Mouse (Mus musculus): ENCODE measurements around the gene Dusp1. TPM values are rescaled to one million over a fixed set of nuclear protein-coding genes. Genes with fewer than 3 reads are reported as not detected.
A peak's percentile ranks its signal among the peaks of the same experiment; 100 is the strongest.

The Dusp1 gene
- polyA plus RNA-seq, 1 experiment from 2014 or later = 35.7 TPM

GRCm38 (mm10) chr17:26484626-26485421 is 77.1 kb downstream of the Dusp1 start:
- Histone ChIP-seq H3K9ac (ENCODE audit: low read length) (no peak overlapping the region), H3K4me1 (ENCODE audit: control insufficient read depth, insufficient read depth, low read length) (peaks cover 31% of the 10 kb centered on the region), H3K27ac (ENCODE audit: low read length) (no peak overlapping the region), H3K36me3 (ENCODE audit: control insufficient read depth, insufficient read depth) (no peaks in the 10 kb centered on the region), H3K9me3 (replicated peaks; ENCODE audit: control insufficient read depth, low read length) (no peaks in the 10 kb centered on the region), H3K4me2 (ENCODE audit: low read depth, low read length) (no peak overlapping the region), H3K27me3 (ENCODE audit: control insufficient read depth, insufficient read depth, low read length) (no peaks in the 10 kb centered on the region), H3K4me3 (ENCODE audit: low read length) (no peak overlapping the region)
- ATAC-seq (replicated peaks; ENCODE audit: extremely low read depth, insufficient read depth, low FRiP score) = no peak
- WGBS = 86% methylated on average over 14 of the region's 14 CpGs

GRCm38 (mm10) chr17:26480956-26481355 is 81.0 kb downstream of the Dusp1 start:
- Histone ChIP-seq H3K27me3 (ENCODE audit: control insufficient read depth, insufficient read depth, low read length) (no peaks in the 10 kb centered on the region), H3K4me1 (ENCODE audit: control insufficient read depth, insufficient read depth, low read length) (peaks cover 17% of the 10 kb centered on the region), H3K9ac (ENCODE audit: low read length) (no peak overlapping the region), H3K9me3 (replicated peaks; ENCODE audit: control insufficient read depth, low read length) (no peaks in the 10 kb centered on the region), H3K4me3 (ENCODE audit: low read length) (no peak overlapping the region), H3K4me2 (ENCODE audit: low read depth, low read length) (no peak overlapping the region), H3K36me3 (ENCODE audit: control insufficient read depth, insufficient read depth) (no peaks in the 10 kb centered on the region), H3K27ac (ENCODE audit: low read length) (no peak overlapping the region)
- WGBS = 87% methylated on average over 4 of the region's 4 CpGs
- ATAC-seq (replicated peaks; ENCODE audit: extremely low read depth, insufficient read depth, low FRiP score) = no peak

GRCm38 (mm10) chr17:26479619-26480018 is 82.3 kb downstream of the Dusp1 start:
- no peaks in the 10 kb centered on the region for H3K36me3 ChIP-seq (ENCODE audit: control insufficient read depth, insufficient read depth)
- H3K9me3 ChIP-seq (replicated peaks; ENCODE audit: control insufficient read depth, low read length) = no peaks in the 10 kb centered on the region
- H3K4me3 ChIP-seq (ENCODE audit: low read length) = no peak overlapping the region
- H3K9ac ChIP-seq (ENCODE audit: low read length) = no peak overlapping the region
- H3K4me2 ChIP-seq (ENCODE audit: low read depth, low read length) = no peak overlapping the region
- no peaks in the 10 kb centered on the region for H3K27me3 ChIP-seq (ENCODE audit: control insufficient read depth, insufficient read depth, low read length)
- no peak overlapping the region for H3K27ac ChIP-seq (ENCODE audit: low read length)
- ATAC-seq (replicated peaks; ENCODE audit: extremely low read depth, insufficient read depth, low FRiP score) = no peak
- H3K4me1 ChIP-seq (ENCODE audit: control insufficient read depth, insufficient read depth, low read length) = peaks cover 17% of the 10 kb centered on the region
- WGBS = 72% methylated on average over 6 of the region's 6 CpGs

GRCm38 (mm10) chr17:26478672-26479071 is 83.3 kb downstream of the Dusp1 start:
- ATAC-seq (replicated peaks; ENCODE audit: extremely low read depth, insufficient read depth, low FRiP score) = peak; percentile 1; the same call in 1 of the 2 replicates

GRCm38 (mm10) chr17:26476871-26477270 is 85.1 kb downstream of the Dusp1 start:
- Histone ChIP-seq H3K36me3 (ENCODE audit: control insufficient read depth, insufficient read depth) (no peaks in the 10 kb centered on the region), H3K4me3 (ENCODE audit: low read length) (no peak overlapping the region), H3K4me2 (ENCODE audit: low read depth, low read length) (no peak overlapping the region), H3K9me3 (replicated peaks; ENCODE audit: control insufficient read depth, low read length) (no peaks in the 10 kb centered on the region), H3K27me3 (ENCODE audit: control insufficient read depth, insufficient read depth, low read length) (no peaks in the 10 kb centered on the region), H3K4me1 (ENCODE audit: control insufficient read depth, insufficient read depth, low read length) (peaks cover 17% of the 10 kb centered on the region), H3K9ac (ENCODE audit: low read length) (no peak overlapping the region), H3K27ac (ENCODE audit: low read length) (no peak overlapping the region)
- WGBS = 34% methylated on average over 6 of the region's 6 CpGs
- no peak for ATAC-seq (replicated peaks; ENCODE audit: extremely low read depth, insufficient read depth, low FRiP score)

More at GRCm38 (mm10) chr17:26478672-26479071, 83.3 kb downstream of the Dusp1 start:
- Histone ChIP-seq H3K9me3 (replicated peaks; ENCODE audit: control insufficient read depth, low read length) (no peaks in the 10 kb centered on the region), H3K27ac (ENCODE audit: low read length) (no peak overlapping the region), H3K9ac (ENCODE audit: low read length) (no peak overlapping the region), H3K36me3 (ENCODE audit: control insufficient read depth, insufficient read depth) (no peaks in the 10 kb centered on the region), H3K4me1 (ENCODE audit: control insufficient read depth, insufficient read depth, low read length) (peaks cover 17% of the 10 kb centered on the region), H3K4me2 (ENCODE audit: low read depth, low read length) (no peak overlapping the region), H3K4me3 (ENCODE audit: low read length) (no peak overlapping the region), H3K27me3 (ENCODE audit: control insufficient read depth, insufficient read depth, low read length) (no peaks in the 10 kb centered on the region)
- WGBS = 57% methylated on average over 4 of the region's 4 CpGs

- Histone ChIP-seq H3K36me3 (ENCODE audit: control insufficient read depth, insufficient read depth) (no peaks in the 10 kb centered on the region), H3K27ac (ENCODE audit: low read length) (no peak overlapping the region), H3K4me3 (ENCODE audit: low read length) (no peak overlapping the region), H3K9me3 (replicated peaks; ENCODE audit: control insufficient read depth, low read length) (no peaks in the 10 kb centered on the region), H3K4me2 (ENCODE audit: low read depth, low read length) (no peak overlapping the region), H3K9ac (ENCODE audit: low read length) (no peak overlapping the region), H3K4me1 (ENCODE audit: control insufficient read depth, insufficient read depth, low read length) (peaks cover 8% of the 10 kb centered on the region; the same call in 1 of the 2 replicates), H3K27me3 (ENCODE audit: control insufficient read depth, insufficient read depth, low read length) (no peaks in the 10 kb centered on the region)
- no peak for ATAC-seq (replicated peaks; ENCODE audit: extremely low read depth, insufficient read depth, low FRiP score)
- 82% methylated on average over 13 of the region's 13 CpGs for WGBS
These were observed 93.6 kb downstream of the Dusp1 start for GRCm38 (mm10) chr17:26468102-26468894.

- no peak overlapping the region for H3K4me3 ChIP-seq (ENCODE audit: low read length)
- peaks cover 14% of the 10 kb centered on the region for H3K4me1 ChIP-seq (ENCODE audit: control insufficient read depth, insufficient read depth, low read length)
- WGBS = 71% methylated on average over 4 of the region's 4 CpGs
- H3K27ac ChIP-seq (ENCODE audit: low read length) = no peak overlapping the region
- no peaks in the 10 kb centered on the region for H3K9me3 ChIP-seq (replicated peaks; ENCODE audit: control insufficient read depth, low read length)
- no peaks in the 10 kb centered on the region for H3K27me3 ChIP-seq (ENCODE audit: control insufficient read depth, insufficient read depth, low read length)
- H3K4me2 ChIP-seq (ENCODE audit: low read depth, low read length) = no peak overlapping the region
- no peak for ATAC-seq (replicated peaks; ENCODE audit: extremely low read depth, insufficient read depth, low FRiP score)
- H3K36me3 ChIP-seq (ENCODE audit: control insufficient read depth, insufficient read depth) = no peaks in the 10 kb centered on the region
- no peak overlapping the region for H3K9ac ChIP-seq (ENCODE audit: low read length)
These were observed 94.3 kb downstream of the Dusp1 start for GRCm38 (mm10) chr17:26467619-26468018.

GRCm38 (mm10) chr17:26466741-26467150 is 95.2 kb downstream of the Dusp1 start:
- peak; percentile 33 for ATAC-seq (replicated peaks; ENCODE audit: extremely low read depth, insufficient read depth, low FRiP score)
- no peak overlapping the region for H3K27ac ChIP-seq (ENCODE audit: low read length)
- 0 out of 2 replicates have a peak overlapping the region, but pooled peaks have one; percentile 20 for H3K4me2 ChIP-seq (ENCODE audit: low read depth, low read length)

GRCm38 (mm10) chr17:26464972-26465371 is 97.0 kb downstream of the Dusp1 start:
- H3K4me2 ChIP-seq (ENCODE audit: low read depth, low read length) = no peak overlapping the region
- H3K9me3 ChIP-seq (replicated peaks; ENCODE audit: control insufficient read depth, low read length) = no peaks in the 10 kb centered on the region
- no peaks in the 10 kb centered on the region for H3K36me3 ChIP-seq (ENCODE audit: control insufficient read depth, insufficient read depth)
- peaks cover 14% of the 10 kb centered on the region for H3K4me1 ChIP-seq (ENCODE audit: control insufficient read depth, insufficient read depth, low read length)
- no peaks in the 10 kb centered on the region for H3K27me3 ChIP-seq (ENCODE audit: control insufficient read depth, insufficient read depth, low read length)
- WGBS = 63% methylated on average over 7 of the region's 7 CpGs
- no peak overlapping the region for H3K9ac ChIP-seq (ENCODE audit: low read length)
- H3K27ac ChIP-seq (ENCODE audit: low read length) = peak overlapping the region; percentile 46
- ATAC-seq (replicated peaks; ENCODE audit: extremely low read depth, insufficient read depth, low FRiP score) = peak; percentile 33; the same call in 1 of the 2 replicates
- no peak overlapping the region for H3K4me3 ChIP-seq (ENCODE audit: low read length)

More at GRCm38 (mm10) chr17:26466741-26467150, 95.2 kb downstream of the Dusp1 start:
- 10% methylated on average over 4 of the region's 4 CpGs for WGBS
- no peaks in the 10 kb centered on the region for H3K36me3 ChIP-seq (ENCODE audit: control insufficient read depth, insufficient read depth)
- no peak overlapping the region for H3K4me3 ChIP-seq (ENCODE audit: low read length)
- H3K9ac ChIP-seq (ENCODE audit: low read length) = peak overlapping the region; percentile 47; the same call in 1 of the 2 replicates
- no peaks in the 10 kb centered on the region for H3K9me3 ChIP-seq (replicated peaks; ENCODE audit: control insufficient read depth, low read length)
- peaks cover 14% of the 10 kb centered on the region for H3K4me1 ChIP-seq (ENCODE audit: control insufficient read depth, insufficient read depth, low read length)
- H3K27me3 ChIP-seq (ENCODE audit: control insufficient read depth, insufficient read depth, low read length) = no peaks in the 10 kb centered on the region

Measured in heart, embryonic 16.5 days (tissue).